In the genomic region with DNA sequence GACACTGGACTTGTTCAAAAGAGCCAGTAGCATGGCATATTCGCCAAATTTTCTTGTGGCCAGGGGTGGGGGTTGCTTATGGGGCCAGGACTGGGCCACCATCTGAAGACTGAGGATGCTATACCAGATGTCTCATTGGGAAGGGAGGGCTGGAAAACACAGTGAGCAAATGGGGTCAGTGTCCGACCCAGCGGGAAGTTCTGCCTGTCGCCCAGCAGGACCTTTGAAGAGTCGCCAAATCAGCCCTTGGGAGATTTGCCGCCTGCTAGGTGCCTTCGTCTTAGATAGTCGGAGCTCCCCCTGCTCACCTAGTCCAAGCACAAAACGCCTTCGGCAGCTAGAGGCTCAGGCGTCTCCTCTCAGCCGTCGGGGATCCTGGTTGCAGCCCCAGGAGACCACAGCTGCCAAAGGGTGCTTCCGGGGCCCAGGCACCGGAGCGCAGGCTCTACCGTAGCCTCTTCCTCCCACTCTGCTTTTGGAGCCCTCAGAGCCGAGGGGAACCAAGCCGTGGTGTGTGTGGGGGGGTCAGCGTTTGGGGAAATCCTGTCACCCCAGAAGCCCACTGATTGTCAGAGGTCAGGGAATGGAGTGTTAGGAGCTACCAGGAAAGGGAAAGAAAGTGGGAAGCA, we compare ENCODE assay signal across 9 mouse cellular contexts. TPM values are rescaled to one million over a fixed set of nuclear protein-coding genes. Genes with fewer than 3 reads are reported as not detected.
DNase-seq lines count a peak whose midpoint lies in the region; ATAC-seq and TF ChIP-seq lines count a peak whose summit lies in the region.
"Had no signal": no experiment of that assay in that cellular context is flagged by ENCODE, and none has a peak within 500 bp of the region (broad histone marks: within the 10 kb centered on the region; RNA-seq: fewer than 3 reads in every experiment).

No protein-coding gene starts in this region.

- no peak overlapping the region for H3K9ac ChIP-seq in forebrain, embryonic 14.5 days (ENCODE audit: low read length)
- no peak overlapping the region for H3K9ac ChIP-seq in midbrain, embryonic 11.5 days (ENCODE audit: low read length)

- H3K4me3 ChIP-seq in left cerebral cortex, adult 2 months, result peak overlapping the region; percentile 37
- peak overlapping the region; percentile 24; the same call in 1 of the 2 replicates for H3K4me3 ChIP-seq in forebrain, embryonic 14.5 days (ENCODE audit: low read depth, low read length)
- H3K4me3 ChIP-seq in midbrain, embryonic 11.5 days (ENCODE audit: low read depth, low read length), result no peak overlapping the region

- H3K36me3 ChIP-seq in forebrain, embryonic 14.5 days (ENCODE audit: control insufficient read depth, insufficient read depth, low read length), result peaks cover 14% of the 10 kb centered on the region; the same call in 1 of the 2 replicates
- H3K36me3 ChIP-seq in midbrain, embryonic 11.5 days (ENCODE audit: control insufficient read depth, insufficient read depth, low read length), result no peaks in the 10 kb centered on the region

- peak overlapping the region; percentile 48; the same call in 1 of the 2 replicates for H3K4me2 ChIP-seq in forebrain, embryonic 14.5 days (ENCODE audit: low read length)
- H3K4me2 ChIP-seq in midbrain, embryonic 11.5 days, result no peak overlapping the region

- intact Hi-C loops in left cerebral cortex, adult 2 months (cut with DNase I), result no loop called here
- intact Hi-C loops in left cerebral cortex, postnatal 14 days (cut with DNase I), result loop anchor here (5.0 kb wide), 1 partner anchor 104 kb away; the partner anchor contains the start of gene Slc9a3r1
- intact Hi-C loops in gastrocnemius, postnatal 14 days (cut with DNase I; ENCODE audit: low total_unique reads), result no loop called here

- peaks cover 59% of the 10 kb centered on the region for H3K27me3 ChIP-seq in forebrain, embryonic 14.5 days (replicated peaks; ENCODE audit: control insufficient read depth, insufficient read depth, low read length)
- peaks cover 59% of the 10 kb centered on the region for H3K27me3 ChIP-seq in midbrain, embryonic 11.5 days (ENCODE audit: control insufficient read depth, insufficient read depth, low read length)

- no peak for ATAC-seq in CD4-positive, CD25-positive, alpha-beta regulatory T cell, adult 4 months
- ATAC-seq in forebrain, embryonic 14.5 days, result no peak
- ATAC-seq in midbrain, embryonic 11.5 days (ENCODE audit: low FRiP score), result no peak

- no peaks in the 10 kb centered on the region for H3K9me3 ChIP-seq in forebrain, embryonic 14.5 days (replicated peaks; ENCODE audit: control insufficient read depth, low read length)
- no peaks in the 10 kb centered on the region for H3K9me3 ChIP-seq in midbrain, embryonic 11.5 days (ENCODE audit: control insufficient read depth, low read length)

- peaks cover 4% of the 10 kb centered on the region; the same call in 1 of the 2 replicates for H3K4me1 ChIP-seq in forebrain, embryonic 14.5 days (ENCODE audit: control insufficient read depth, insufficient read depth, low read length)
- H3K4me1 ChIP-seq in midbrain, embryonic 11.5 days (ENCODE audit: control insufficient read depth, insufficient read depth, low read length), result peaks cover 11% of the 10 kb centered on the region

- H3K27ac ChIP-seq in left cerebral cortex, adult 2 months, result peak overlapping the region; percentile 59
- H3K27ac ChIP-seq in forebrain, embryonic 14.5 days (ENCODE audit: low read depth, low read length), result no peak overlapping the region
- no peak overlapping the region for H3K27ac ChIP-seq in midbrain, embryonic 11.5 days (ENCODE audit: low read depth, low read length)

- DNase-seq in CD4-positive, CD25-positive, alpha-beta regulatory T cell, adult 2 months (ENCODE audit: low read depth, low spot score), result peak; percentile 39
- no peak for DNase-seq in left cerebral cortex, adult 2 months (ENCODE audit: extremely low spot score in 1 of 2, low spot score in 2 of 2)
- no peak for DNase-seq in left cerebral cortex, postnatal 14 days (ENCODE audit: low spot score in 2 of 2)
- no peak for DNase-seq in forebrain, embryonic 14.5 days (ENCODE audit: low spot score)
- DNase-seq in midbrain, embryonic 11.5 days (ENCODE audit: low spot score, missing footprints), result peak; percentile 90
- no peak for DNase-seq in left cerebral cortex, adult 9 months (ENCODE audit: low spot score in 2 of 2)
- no peak for DNase-seq in gastrocnemius, postnatal 14 days
- DNase-seq: kidney, adult 2 months had no signal

- 4% methylated on average over 20 of the region's 20 CpGs for WGBS in forebrain, embryonic 14.5 days
- 4% methylated on average over 20 of the region's 20 CpGs for WGBS in midbrain, embryonic 11.5 days

- no peak for TF ChIP-seq CTCF in left cerebral cortex, adult 2 months (IDR thresholded peaks at IDR 0.05)

RNA-seq across cellular contexts. Expression of gene Grin2c, which starts 1.2 kb away (rescaled TPM):
- polyA plus RNA-seq in CD4-positive, CD25-positive, alpha-beta regulatory T cell, adult 4 months (2017; shearing (Covaris generic)), result not detected
- total RNA-seq in left cerebral cortex, adult 2 months (2021), result 10 to 100 TPM; 37.4 to 40.0 TPM
- 10 to 100 TPM; 39.9 TPM for total RNA-seq in left cerebral cortex, postnatal 14 days (2021)
- polyA plus RNA-seq in forebrain, embryonic 14.5 days (2014; fragmentation: Nextera tagmentation; extraction: Ambion mirVana), result 0.12 and 0.14 TPM in 2 replicates
- polyA plus RNA-seq in midbrain, embryonic 11.5 days (2014; fragmentation: Nextera tagmentation; extraction: Ambion mirVana), result 0.04 and 0.18 TPM in 2 replicates
- total RNA-seq in gastrocnemius, postnatal 14 days (2021), result not detected

RNA-seq across cellular contexts. Expression of gene Fdxr, which starts 11.0 kb away (rescaled TPM):
- 10 to 100 TPM; 21.6 to 26.8 TPM for polyA plus RNA-seq in CD4-positive, CD25-positive, alpha-beta regulatory T cell, adult 4 months (2017; shearing (Covaris generic))
- total RNA-seq in left cerebral cortex, adult 2 months (2021), result 10 to 100 TPM; 15.9 to 17.9 TPM
- 10 to 100 TPM; 19.6 to 20.8 TPM for total RNA-seq in left cerebral cortex, postnatal 14 days (2021)
- 17.2 and 20.0 TPM in 2 replicates for polyA plus RNA-seq in forebrain, embryonic 14.5 days (2014; fragmentation: Nextera tagmentation; extraction: Ambion mirVana)
- polyA plus RNA-seq in midbrain, embryonic 11.5 days (2014; fragmentation: Nextera tagmentation; extraction: Ambion mirVana), result 11.2 and 12.7 TPM in 2 replicates
- 1 to 10 TPM; 5.4 to 6.0 TPM for total RNA-seq in gastrocnemius, postnatal 14 days (2021)

RNA-seq across cellular contexts. Expression of gene Fads6, which starts 31.6 kb away (rescaled TPM):
- polyA plus RNA-seq in CD4-positive, CD25-positive, alpha-beta regulatory T cell, adult 4 months (2017; shearing (Covaris generic)), result 1 to 10 TPM; 1.1 to 1.6 TPM
- total RNA-seq in left cerebral cortex, adult 2 months (2021), result 10 to 100 TPM; 11.4 to 13.5 TPM
- total RNA-seq in left cerebral cortex, postnatal 14 days (2021), result 1 to 10 TPM; 7.2 to 7.5 TPM
- 0.24 and 0.40 TPM in 2 replicates for polyA plus RNA-seq in forebrain, embryonic 14.5 days (2014; fragmentation: Nextera tagmentation; extraction: Ambion mirVana)
- polyA plus RNA-seq in midbrain, embryonic 11.5 days (2014; fragmentation: Nextera tagmentation; extraction: Ambion mirVana), result 0.23 and 0.28 TPM in 2 replicates
- 1 to 10 TPM; 1.6 to 1.7 TPM for total RNA-seq in gastrocnemius, postnatal 14 days (2021)

RNA-seq across cellular contexts. Expression of gene Otop2, which starts 41.1 kb away (rescaled TPM):
- not detected for polyA plus RNA-seq in CD4-positive, CD25-positive, alpha-beta regulatory T cell, adult 4 months (2017; shearing (Covaris generic))
- total RNA-seq in left cerebral cortex, adult 2 months (2021), result 1 to 10 TPM; 1.4 to 2.7 TPM
- under 1 TPM in 1 of 2 experiments, not detected in 1; 0.38 TPM for total RNA-seq in left cerebral cortex, postnatal 14 days (2021)
- not detected in 2 replicates for polyA plus RNA-seq in forebrain, embryonic 14.5 days (2014; fragmentation: Nextera tagmentation; extraction: Ambion mirVana)
- polyA plus RNA-seq in midbrain, embryonic 11.5 days (2014; fragmentation: Nextera tagmentation; extraction: Ambion mirVana), result not detected in 2 replicates
- not detected for total RNA-seq in gastrocnemius, postnatal 14 days (2021)
- polyA plus RNA-seq: kidney, adult 2 months had no signal

RNA-seq across cellular contexts. Expression of gene Ush1g, which starts 56.0 kb away (rescaled TPM):
- polyA plus RNA-seq in CD4-positive, CD25-positive, alpha-beta regulatory T cell, adult 4 months (2017; shearing (Covaris generic)), result not detected
- under 1 TPM; 0.36 to 0.44 TPM for total RNA-seq in left cerebral cortex, adult 2 months (2021)
- under 1 TPM; 0.33 to 0.44 TPM for total RNA-seq in left cerebral cortex, postnatal 14 days (2021)
- polyA plus RNA-seq in forebrain, embryonic 14.5 days (2014; fragmentation: Nextera tagmentation; extraction: Ambion mirVana), result not detected in 2 replicates
- polyA plus RNA-seq in midbrain, embryonic 11.5 days (2014; fragmentation: Nextera tagmentation; extraction: Ambion mirVana), result 0.08 TPM in 1 of 2 replicates, not detected in the other
- total RNA-seq in gastrocnemius, postnatal 14 days (2021), result under 1 TPM; 0.25 to 0.73 TPM

Comparison
In these comparisons a context has a peak if more than half of its experiments do, and no peak if none do; other contexts are left out.
1. DNase-seq: peak in CD4-positive, CD25-positive, alpha-beta regulatory T cell, adult 2 months (single experiment) and midbrain, embryonic 11.5 days (single experiment); none in left cerebral cortex, adult 2 months (0 of 2), left cerebral cortex, postnatal 14 days (0 of 2), forebrain, embryonic 14.5 days (single experiment), left cerebral cortex, adult 9 months (0 of 2) and gastrocnemius, postnatal 14 days (single experiment).
2. RNA of gene Grin2c, which starts 1.2 kb away (total RNA-seq): 37.4 to 40.0 TPM in left cerebral cortex, adult 2 months and 39.9 TPM in left cerebral cortex, postnatal 14 days; not detected in gastrocnemius, postnatal 14 days; every median in the first group is over 10 times any median in the second.